Mouse (Mus musculus): Measurements from ENCODE around the gene Nlgn1. TPM values are rescaled to one million over a fixed set of nuclear protein-coding genes. Genes with fewer than 3 reads are reported as not detected.
A peak's percentile ranks its signal among the peaks of the same experiment; 100 is the strongest.

Gene Nlgn1
- polyA plus RNA-seq, 2 experiments: not detected

DNA sequence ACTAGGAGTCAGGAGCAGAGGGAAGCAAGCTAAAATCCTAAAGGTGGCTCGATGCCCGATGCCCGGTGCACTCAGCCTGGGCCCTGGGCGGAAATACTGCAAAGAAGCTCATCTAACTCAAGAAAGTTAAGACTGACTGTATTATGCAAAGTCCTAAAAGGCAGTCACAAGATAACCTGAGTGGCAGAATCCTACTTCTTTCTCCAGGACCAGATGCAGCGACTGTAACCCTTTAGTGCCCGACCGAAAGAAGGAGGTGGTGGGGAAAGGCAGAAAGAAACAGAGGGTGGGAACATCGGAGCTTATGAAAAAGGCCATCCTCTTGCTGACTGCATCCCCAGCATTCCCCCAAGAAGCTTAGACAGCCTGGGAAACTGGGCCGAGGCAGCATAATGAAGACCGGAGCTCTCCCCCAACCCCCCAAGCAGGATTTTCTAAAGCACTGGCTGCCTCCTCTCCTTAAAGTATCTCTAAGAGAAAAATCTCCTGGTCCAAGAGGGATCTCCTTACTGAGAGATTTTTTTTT is 179.7 kb downstream of the Nlgn1 start:
- WGBS (ENCODE audit: insufficient replicate concordance): 3% methylated on average over 10 of the region's 10 CpGs
- H3K27me3 ChIP-seq (ENCODE audit: control insufficient read depth, insufficient read depth, low read length): peaks cover 11% of the 10 kb centered on the region
- H3K4me2 ChIP-seq (ENCODE audit: low read depth): peak overlapping the region; percentile 40
- H3K4me1 ChIP-seq (replicated peaks; ENCODE audit: control insufficient read depth in 2 of 2, insufficient read depth in 2 of 2, low read length in 1 of 2): no peaks in the 10 kb centered on the region
- no peaks in the 10 kb centered on the region for H3K36me3 ChIP-seq (replicated peaks; ENCODE audit: control insufficient read depth, insufficient read depth, low read depth)
- TF ChIP-seq CTCF (IDR thresholded peaks at IDR 0.05; ENCODE audit: low read depth) (no peak), EP300 (IDR thresholded peaks at IDR 0.05; ENCODE audit: low read depth) (no peak)
- H3K9me3 ChIP-seq (ENCODE audit: control insufficient read depth, low read length): no peaks in the 10 kb centered on the region
- H3K27ac ChIP-seq: no peak overlapping the region
- ATAC-seq (ENCODE audit: insufficient read depth) (no peak), DNase-seq (ENCODE audit: low read depth in 3 of 3, low spot score in 3 of 3) (no peak)
- no peak overlapping the region for H3K9ac ChIP-seq (replicated peaks)
- H3K4me3 ChIP-seq (ENCODE audit: insufficient read depth in 1 of 2, low read depth in 2 of 2, low read length in 2 of 2): peak overlapping the region in 1 of 2 experiments; percentile 8; a peak in 1 of 4 replicates

DNA sequence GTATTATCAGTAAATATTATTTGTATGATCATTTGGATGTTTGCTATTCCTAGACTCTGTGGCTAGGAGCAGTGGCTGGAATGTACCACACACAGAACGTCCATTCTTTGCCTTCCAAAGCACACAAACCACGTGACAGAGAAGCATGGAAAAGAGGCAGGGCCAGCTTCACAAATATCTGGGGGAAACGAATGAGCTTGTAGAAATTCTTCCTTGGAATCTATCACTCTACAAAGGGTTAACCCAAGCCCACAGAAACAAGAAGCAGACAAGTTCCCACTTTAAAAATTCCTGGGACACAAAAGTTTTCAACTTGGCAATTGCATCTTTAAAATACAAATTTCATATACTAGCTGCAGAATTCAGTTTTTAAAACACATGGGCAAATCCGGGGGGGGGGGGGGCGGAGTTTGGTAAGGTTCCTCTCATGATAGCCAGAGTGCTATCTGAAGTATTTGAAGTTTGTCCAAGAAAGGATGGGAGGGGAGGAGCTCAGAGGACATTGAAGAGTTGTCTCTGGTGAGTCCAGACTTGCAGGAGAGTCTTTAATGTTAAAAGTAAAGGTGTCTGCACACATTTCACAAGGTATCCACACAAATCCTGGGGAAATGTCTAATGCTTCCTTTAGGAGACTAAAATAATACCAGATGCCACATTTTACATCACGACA is 180.8 kb downstream of the Nlgn1 start:
- Histone ChIP-seq H3K9ac (replicated peaks) (no peak overlapping the region), H3K4me2 (ENCODE audit: low read depth) (no peak overlapping the region), H3K9me3 (ENCODE audit: control insufficient read depth, low read length) (no peaks in the 10 kb centered on the region), H3K27me3 (ENCODE audit: control insufficient read depth, insufficient read depth, low read length) (peaks cover 11% of the 10 kb centered on the region), H3K4me3 (ENCODE audit: insufficient read depth in 1 of 2, low read depth in 2 of 2, low read length in 2 of 2) (no peak overlapping the region), H3K27ac (no peak overlapping the region), H3K36me3 (replicated peaks; ENCODE audit: control insufficient read depth, insufficient read depth, low read depth) (no peaks in the 10 kb centered on the region), H3K4me1 (replicated peaks; ENCODE audit: control insufficient read depth in 2 of 2, insufficient read depth in 2 of 2, low read length in 1 of 2) (no peaks in the 10 kb centered on the region)
- WGBS (ENCODE audit: insufficient replicate concordance): 32% methylated on average over 6 of the region's 6 CpGs
- ATAC-seq (ENCODE audit: insufficient read depth) (no peak), DNase-seq (ENCODE audit: low read depth in 3 of 3, low spot score in 3 of 3) (no peak)
- TF ChIP-seq EP300 (IDR thresholded peaks at IDR 0.05; ENCODE audit: low read depth): no peak
- TF ChIP-seq CTCF (IDR thresholded peaks at IDR 0.05; ENCODE audit: low read depth): no peak

DNA sequence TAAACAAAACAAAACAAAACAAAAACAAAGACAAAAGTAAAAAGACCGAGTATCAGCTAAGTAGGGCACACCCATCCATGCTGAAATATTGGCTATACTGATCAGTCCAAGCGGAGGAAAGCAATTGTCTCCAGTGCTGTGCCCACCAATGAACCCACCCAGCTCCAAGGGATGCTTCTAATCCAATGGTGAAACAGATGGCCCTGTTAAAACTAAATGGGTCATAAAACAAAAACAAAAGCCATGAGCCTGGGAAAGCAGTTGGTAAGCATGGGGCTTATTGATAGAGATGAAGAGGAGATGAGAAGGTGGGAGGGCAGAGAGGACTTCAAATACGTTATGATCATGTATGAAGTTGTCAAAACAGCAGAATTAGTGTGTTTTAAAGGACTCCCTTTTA is 186.1 kb downstream of the Nlgn1 start:
- Histone ChIP-seq H3K4me1 (replicated peaks; ENCODE audit: control insufficient read depth in 2 of 2, insufficient read depth in 2 of 2, low read length in 1 of 2) (no peaks in the 10 kb centered on the region), H3K27ac (no peak overlapping the region), H3K27me3 (ENCODE audit: control insufficient read depth, insufficient read depth, low read length) (no peaks in the 10 kb centered on the region), H3K4me2 (ENCODE audit: low read depth) (no peak overlapping the region), H3K9ac (replicated peaks) (no peak overlapping the region), H3K9me3 (ENCODE audit: control insufficient read depth, low read length) (no peaks in the 10 kb centered on the region), H3K4me3 (ENCODE audit: insufficient read depth in 1 of 2, low read depth in 2 of 2, low read length in 2 of 2) (no peak overlapping the region), H3K36me3 (replicated peaks; ENCODE audit: control insufficient read depth, insufficient read depth, low read depth) (no peaks in the 10 kb centered on the region)
- DNase-seq (ENCODE audit: low read depth in 3 of 3, low spot score in 3 of 3) (no peak), ATAC-seq (ENCODE audit: insufficient read depth) (no peak)
- no peak for TF ChIP-seq CTCF (IDR thresholded peaks at IDR 0.05; ENCODE audit: low read depth)
- no peak for TF ChIP-seq EP300 (IDR thresholded peaks at IDR 0.05; ENCODE audit: low read depth)
- 35% methylated on average over 3 of the region's 3 CpGs for WGBS (ENCODE audit: insufficient replicate concordance)

DNA sequence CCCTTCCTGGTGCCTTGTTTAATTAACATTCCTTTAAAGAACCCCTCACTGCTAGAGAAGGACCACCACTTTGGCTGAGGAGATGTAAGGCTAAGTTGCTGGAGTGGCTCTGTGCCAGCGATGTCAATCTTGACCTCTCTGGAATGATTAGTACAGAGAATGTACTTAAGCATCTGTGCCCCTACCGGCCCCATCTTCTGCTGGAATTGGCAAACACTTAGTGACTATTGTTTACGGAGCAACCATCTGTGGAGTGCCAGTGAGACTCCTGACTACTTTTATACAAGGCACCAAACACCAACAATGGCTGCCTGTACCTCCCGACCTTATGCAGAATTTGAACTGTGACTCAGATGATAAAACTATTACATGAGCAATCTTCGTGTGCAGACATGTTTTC is 186.8 kb downstream of the Nlgn1 start:
- TF ChIP-seq EP300 (IDR thresholded peaks at IDR 0.05; ENCODE audit: low read depth): no peak
- TF ChIP-seq CTCF (IDR thresholded peaks at IDR 0.05; ENCODE audit: low read depth): no peak
- Histone ChIP-seq H3K9ac (replicated peaks) (no peak overlapping the region), H3K4me1 (replicated peaks; ENCODE audit: control insufficient read depth in 2 of 2, insufficient read depth in 2 of 2, low read length in 1 of 2) (no peaks in the 10 kb centered on the region), H3K4me2 (ENCODE audit: low read depth) (no peak overlapping the region), H3K36me3 (replicated peaks; ENCODE audit: control insufficient read depth, insufficient read depth, low read depth) (no peaks in the 10 kb centered on the region), H3K27me3 (ENCODE audit: control insufficient read depth, insufficient read depth, low read length) (no peaks in the 10 kb centered on the region), H3K9me3 (ENCODE audit: control insufficient read depth, low read length) (no peaks in the 10 kb centered on the region), H3K4me3 (ENCODE audit: insufficient read depth in 1 of 2, low read depth in 2 of 2, low read length in 2 of 2) (no peak overlapping the region), H3K27ac (no peak overlapping the region)
- 58% methylated on average over 5 of the region's 5 CpGs for WGBS (ENCODE audit: insufficient replicate concordance)
- DNase-seq (ENCODE audit: low read depth in 3 of 3, low spot score in 3 of 3): no peak
- ATAC-seq (ENCODE audit: insufficient read depth): no peak

DNA sequence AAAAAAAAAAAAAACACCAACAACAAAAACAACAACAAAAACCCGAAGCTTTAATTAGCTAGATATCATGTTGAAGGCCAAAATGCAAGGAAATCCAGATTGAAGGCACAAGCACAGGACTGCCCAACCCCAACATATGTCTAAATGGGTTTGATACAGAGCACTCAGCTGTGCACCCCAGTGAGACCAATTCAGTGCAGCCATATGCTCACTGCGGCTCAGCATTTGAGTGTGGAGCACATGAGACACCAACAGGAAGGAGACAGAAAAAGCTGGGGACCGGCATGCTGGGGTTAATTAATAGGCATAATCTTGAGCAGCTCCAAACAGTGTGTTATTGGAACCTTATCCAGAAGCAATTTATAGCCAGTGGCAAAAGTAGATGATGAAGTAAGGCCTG is 190.7 kb downstream of the Nlgn1 start:
- TF ChIP-seq CTCF (IDR thresholded peaks at IDR 0.05; ENCODE audit: low read depth): no peak
- TF ChIP-seq EP300 (IDR thresholded peaks at IDR 0.05; ENCODE audit: low read depth): no peak
- no peaks in the 10 kb centered on the region for H3K4me1 ChIP-seq (replicated peaks; ENCODE audit: control insufficient read depth in 2 of 2, insufficient read depth in 2 of 2, low read length in 1 of 2)
- no peak for ATAC-seq (ENCODE audit: insufficient read depth)

More for the DNA sequence above, 190.7 kb downstream of the Nlgn1 start:
- no peaks in the 10 kb centered on the region for H3K9me3 ChIP-seq (ENCODE audit: control insufficient read depth, low read length)
- H3K36me3 ChIP-seq (replicated peaks; ENCODE audit: control insufficient read depth, insufficient read depth, low read depth): no peaks in the 10 kb centered on the region
- DNase-seq (ENCODE audit: low read depth in 3 of 3, low spot score in 3 of 3): no peak
- H3K9ac ChIP-seq (replicated peaks): no peak overlapping the region
- H3K27ac ChIP-seq: no peak overlapping the region
- H3K27me3 ChIP-seq (ENCODE audit: control insufficient read depth, insufficient read depth, low read length): no peaks in the 10 kb centered on the region
- H3K4me3 ChIP-seq (ENCODE audit: insufficient read depth in 1 of 2, low read depth in 2 of 2, low read length in 2 of 2): no peak overlapping the region
- 68% methylated on average over 3 of the region's 3 CpGs for WGBS (ENCODE audit: insufficient replicate concordance)
- no peak overlapping the region for H3K4me2 ChIP-seq (ENCODE audit: low read depth)

Measured in liver, embryonic 14.5 days (tissue).